Mouse (Mus musculus) testis, adult 2 months (tissue): ENCODE results near the gene Lepr. TPM values are rescaled to one million over a fixed set of nuclear protein-coding genes. Genes with fewer than 3 reads are reported as not detected.

Experiments used
- H3K27ac ChIP-seq: fragments of 200-500 bp; 2 replicates; pipeline ENCODE4 v1.5.1; 2012; ENCODE audit warnings: low read depth, low read length; ENCODE audit not compliant: control insufficient read depth, insufficient read depth
- H3K27me3 ChIP-seq: fragments of 200-500 bp; 2 replicates; pipeline ENCODE4 v1.6.1; 2012; ENCODE audit warnings: mild to moderate bottlenecking, low read length, moderate library complexity; ENCODE audit not compliant: control insufficient read depth, insufficient read depth
- H3K36me3 ChIP-seq: fragments of 200-500 bp; 2 replicates; pipeline ENCODE4 v1.6.1; 2012; ENCODE audit warnings: mild to moderate bottlenecking, low read length; ENCODE audit not compliant: control insufficient read depth, insufficient read depth
- H3K4me1 ChIP-seq: fragments of 200-500 bp; 2 replicates; pipeline ENCODE4 v1.6.1; 2012; ENCODE audit warnings: low read length; ENCODE audit not compliant: control insufficient read depth, insufficient read depth
- H3K4me3 ChIP-seq: fragments of 200-500 bp; 2 replicates; pipeline ENCODE4 v1.5.1; 2012; ENCODE audit warnings: low read depth, mild to moderate bottlenecking, low read length, moderate library complexity, mixed read lengths; ENCODE audit not compliant: control insufficient read depth
- CTCF ChIP-seq: fragments of 200-500 bp; IDR thresholded peaks from 2 replicates; pipeline ENCODE4 v1.5.1; 2012; ENCODE audit warnings: low read depth, mild to moderate bottlenecking, inconsistent platforms, low read length, moderate library complexity; ENCODE audit not compliant: control insufficient read depth, insufficient read depth, insufficient replicate concordance
- POLR2A ChIP-seq: fragments of 200-500 bp; IDR thresholded peaks from 2 replicates; pipeline ENCODE4 v1.6.1; 2012; ENCODE audit warnings: low read depth, mild to moderate bottlenecking, inconsistent platforms, low read length, moderate library complexity; ENCODE audit not compliant: control insufficient read depth
- polyA plus RNA-seq: library from polyadenylated mRNA; depleted of rRNA; stranded (reverse); fragments of >200 nt; gene quantifications from 2 replicates; pipeline ENCODE4 v1.2.3, GENCODE M21; 2012; rRNA removed

Gene Lepr
- polyA plus RNA-seq, 1 experiment, result 0.19 TPM

DNA sequence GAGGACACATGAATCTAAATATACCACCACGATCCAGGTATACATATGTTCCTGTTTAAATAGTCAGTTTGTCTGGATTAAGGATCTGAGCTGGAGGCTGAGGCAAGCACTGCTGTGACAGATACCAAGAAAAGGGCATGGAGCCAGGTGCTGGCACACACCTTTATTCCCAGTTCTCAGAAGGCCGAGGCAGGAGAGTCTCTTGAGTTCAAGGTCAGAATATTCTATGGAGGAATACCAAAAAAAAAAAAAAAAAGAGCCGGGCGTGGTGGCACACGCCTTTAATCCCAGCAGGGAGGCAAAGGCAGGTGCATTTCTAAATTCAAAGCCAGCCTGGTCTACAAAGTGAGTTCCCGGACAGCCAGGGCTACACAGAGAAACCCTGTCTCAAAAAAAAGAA, 145.1 kb downstream of the Lepr start:
- Histone ChIP-seq H3K4me3 (no peak overlapping the region), H3K36me3 (no peaks in the 10 kb centered on the region), H3K4me1 (no peaks in the 10 kb centered on the region), H3K27me3 (no peaks in the 10 kb centered on the region), H3K27ac (no peak overlapping the region)
- TF ChIP-seq CTCF (no peak), POLR2A (no peak)

Other genes with a start within 250 kb of the Lepr start
- gene Dnajc6, start 220.8 kb upstream of the Lepr start, polyA plus RNA-seq, result 1.5 TPM in 2 replicates
- gene Leprot, start 69.7 kb upstream of the Lepr start, polyA plus RNA-seq, result 15.4 and 21.0 TPM in 2 replicates
- gene B020004J07Rik, start 126.6 kb downstream of the Lepr start, polyA plus RNA-seq, result not detected in 2 replicates
- not detected in 2 replicates for gene C130073F10Rik, start 176.4 kb downstream of the Lepr start, polyA plus RNA-seq
- gene Gm12800, start 191.7 kb downstream of the Lepr start, polyA plus RNA-seq, result not detected in 2 replicates
- gene Gm12794, start 223.0 kb downstream of the Lepr start, polyA plus RNA-seq, result not detected in 2 replicates